Mouse (Mus musculus) lung, postnatal 0 days (tissue): ENCODE measurements around the gene Ubr7. TPM values are rescaled to one million over a fixed set of nuclear protein-coding genes. Genes with fewer than 3 reads are reported as not detected.

Source experiments
- ATAC-seq: fragments of 200-750 bp; cut with Nextera tagmentation; 2 replicates; pipeline ENCODE4 v1.8.0; 2017; ENCODE audit warnings: moderate library complexity
- DNase-seq: peaks from one replicate; pipeline ENCODE4 v3.0.0-alpha.2; 2016; ENCODE audit warnings: low spot score
- H3K27ac ChIP-seq: fragments of 300-500 bp; sonication (generic); 2 replicates; pipeline ENCODE4 v1.5.1; 2014; ENCODE audit warnings: antibody characterized with exemption, mild to moderate bottlenecking, low read length, mixed read lengths
- H3K27me3 ChIP-seq: fragments of 300-500 bp; sonication (generic); replicated peaks from 2 replicates; pipeline ENCODE4 v1.6.1; 2014; ENCODE audit warnings: low read length, mixed read lengths; ENCODE audit not compliant: insufficient read depth
- H3K36me3 ChIP-seq: fragments of 300-500 bp; sonication (generic); 2 replicates; pipeline ENCODE4 v1.6.1; 2014; ENCODE audit warnings: low read length, mixed read lengths; ENCODE audit not compliant: insufficient read depth
- H3K4me1 ChIP-seq: fragments of 300-500 bp; sonication (generic); 2 replicates; pipeline ENCODE4 v1.6.1; 2014; ENCODE audit warnings: antibody characterized with exemption, low read depth, low read length, mixed read lengths; ENCODE audit not compliant: insufficient read depth
- H3K4me2 ChIP-seq: fragments of 300-500 bp; sonication (generic); replicated peaks from 2 replicates; pipeline ENCODE4 v1.6.1; 2014; ENCODE audit warnings: low read depth, mild to moderate bottlenecking, low read length, moderate library complexity, mixed read lengths
- H3K4me3 ChIP-seq: fragments of 300-500 bp; sonication (generic); 2 replicates; pipeline ENCODE4 v1.5.1; 2014; ENCODE audit warnings: low read depth, low read length
- H3K9ac ChIP-seq: fragments of 300-500 bp; sonication (generic); replicated peaks from 2 replicates; pipeline ENCODE4 v1.6.1; 2014; ENCODE audit warnings: low read depth, mild to moderate bottlenecking
- H3K9me3 ChIP-seq: fragments of 300-500 bp; sonication (generic); 2 replicates; pipeline ENCODE4 v1.6.1; 2016; ENCODE audit warnings: low read length, mixed read lengths
- CTCF ChIP-seq: IDR thresholded peaks from 2 replicates; pipeline ENCODE4 v1.5.1; 2016; ENCODE audit warnings: antibody characterized with exemption, mild to moderate bottlenecking
- EP300 ChIP-seq: IDR thresholded peaks from 2 replicates; pipeline ENCODE4 v1.6.1; 2016; ENCODE audit warnings: antibody characterized with exemption, mild to moderate bottlenecking, control low read depth
- WGBS: fragments of 180-500 bp; shearing (Covaris S2); extraction: QIAGEN DNeasy Blood & Tissue Kit; methylation state at CpG from one replicate; pipeline ENCODE4 v1.1.7; 2014; 5-methylcytosine and 5-hydroxymethylcytosine counted together
- polyA plus RNA-seq: library from polyadenylated mRNA; unstranded; fragments of >200 nt; fragmentation: Nextera tagmentation; extraction: Ambion mirVana; gene quantifications from 2 replicates; pipeline ENCODE4 v1.2.1, GENCODE M21; 2015

Ubr7 gene
- polyA plus RNA-seq, 1 experiment from 2014 or later, result 23.1 TPM

GRCm38 (mm10) chr12:102827119-102827518, 69.4 kb downstream of the Ubr7 start:
- no peaks in the 10 kb centered on the region for H3K27me3 ChIP-seq

More at GRCm38 (mm10) chr12:102827119-102827518, 69.4 kb downstream of the Ubr7 start:
- no peak overlapping the region for H3K4me2 ChIP-seq
- no peak overlapping the region for H3K27ac ChIP-seq
- no peak overlapping the region for H3K9ac ChIP-seq
- H3K4me3 ChIP-seq, result no peak overlapping the region
- H3K36me3 ChIP-seq, result no peaks in the 10 kb centered on the region
- DNase-seq (no peak), ATAC-seq (no peak)
- whole genome bisulfite sequencing, result 78% methylated on average over 1 of the region's 1 CpGs
- no peaks in the 10 kb centered on the region for H3K4me1 ChIP-seq
- no peaks in the 10 kb centered on the region for H3K9me3 ChIP-seq
- TF ChIP-seq EP300 (no peak), CTCF (no peak)

Other genes starting within 250 kb of the Ubr7 start
- gene Chga, start 203.0 kb upstream of the Ubr7 start, polyA plus RNA-seq, result 0.49 and 0.54 TPM in 2 replicates
- gene Itpk1, start 53.0 kb upstream of the Ubr7 start, polyA plus RNA-seq, result 9.7 and 10.9 TPM in 2 replicates
- gene Moap1, start 14.3 kb upstream of the Ubr7 start, polyA plus RNA-seq, result 9.7 and 10.1 TPM in 2 replicates
- gene Tmem251, start 14.2 kb upstream of the Ubr7 start, polyA plus RNA-seq, result 9.9 and 12.5 TPM in 2 replicates
- gene Gm28051, start 202 bp upstream of the Ubr7 start, polyA plus RNA-seq, result not detected in 2 replicates
- 15.1 and 17.6 TPM in 2 replicates for gene Gon7, start 164 bp upstream of the Ubr7 start, polyA plus RNA-seq
- 11.8 and 12.2 TPM in 2 replicates for gene Gm20604, start 705 bp downstream of the Ubr7 start, polyA plus RNA-seq
- gene Btbd7, start 120.5 kb downstream of the Ubr7 start, polyA plus RNA-seq, result 14.7 and 17.1 TPM in 2 replicates
- gene Cox8c, start 141.3 kb downstream of the Ubr7 start, polyA plus RNA-seq, result not detected in 2 replicates
- gene Unc79, start 190.9 kb downstream of the Ubr7 start, polyA plus RNA-seq, result 0.24 and 0.57 TPM in 2 replicates